Mouse (Mus musculus): ENCODE data around the gene Gm5617. TPM values are rescaled to one million over a fixed set of nuclear protein-coding genes. Genes with fewer than 3 reads are reported as not detected.
"Not testable (repeated sequence)": the region's sequence is repeated elsewhere in the genome, so short reads cannot be mapped to it uniquely, and the experiment has no call there.

The Gm5617 gene
- 10 to 100 TPM in 1 of 2 experiments, 1 to 10 TPM in 1; 9.8 to 11.5 TPM for total RNA-seq (2021)
- long read RNA-seq, transcript Gm5617-201 (1 exons, 531 nt) = major isoform, 20 of 20 reads
- long read RNA-seq, partial matches to known transcripts = 0 of 20 reads
- long read RNA-seq, other reads (novel, unspliced or antisense) = 0 of 20 reads

GRCm38 (mm10) chr9:48494817-48495547, at the start of gene Gm5617, which contains the start of gene Rbm7:
Gene Gm5617 (plus strand): TSS chr9:48495442.
Gene Rbm7 (minus strand): TSS chr9:48495299.
- DNase-seq (ENCODE audit: low spot score in 2 of 2) = peak; percentile 94 to 95

GRCm38 (mm10) chr9:48447783-48448209, 47.4 kb upstream of the Gm5617 start:
- DNase-seq (ENCODE audit: low spot score in 2 of 2) = peak in 1 of 2 experiments; percentile 28

- DNase-seq (ENCODE audit: low spot score in 2 of 2) = no peak
These were observed 45.2 kb upstream of the Gm5617 start for GRCm38 (mm10) chr9:48450066-48450465.

GRCm38 (mm10) chr9:48455961-48456360, 39.3 kb upstream of the Gm5617 start:
- peak in 1 of 2 experiments; percentile 2 for DNase-seq (ENCODE audit: low spot score in 2 of 2)

- peak in 1 of 2 experiments; percentile 5 for DNase-seq (ENCODE audit: low spot score in 2 of 2)
These were observed 36.4 kb upstream of the Gm5617 start for GRCm38 (mm10) chr9:48458879-48459278.

GRCm38 (mm10) chr9:48459391-48459790, 35.9 kb upstream of the Gm5617 start:
- no peak for DNase-seq (ENCODE audit: low spot score in 2 of 2)

GRCm38 (mm10) chr9:48460720-48461119, 34.5 kb upstream of the Gm5617 start:
- DNase-seq (ENCODE audit: low spot score in 2 of 2) = no peak

- no peak for DNase-seq (ENCODE audit: low spot score in 2 of 2)
These were observed 33.7 kb upstream of the Gm5617 start for GRCm38 (mm10) chr9:48461545-48461944.

- no peak for DNase-seq (ENCODE audit: low spot score in 2 of 2)
These were observed 29.6 kb upstream of the Gm5617 start for GRCm38 (mm10) chr9:48465671-48466070.

GRCm38 (mm10) chr9:48466804-48467203, 28.4 kb upstream of the Gm5617 start:
- peak; percentile 64 to 70 for DNase-seq (ENCODE audit: low spot score in 2 of 2)

GRCm38 (mm10) chr9:48467471-48467870, 27.8 kb upstream of the Gm5617 start:
- DNase-seq (ENCODE audit: low spot score in 2 of 2) = not testable (repeated sequence)

GRCm38 (mm10) chr9:48472441-48473025, 22.7 kb upstream of the Gm5617 start:
- DNase-seq (ENCODE audit: low spot score in 2 of 2) = no peak

GRCm38 (mm10) chr9:48473131-48473530, 22.1 kb upstream of the Gm5617 start:
- DNase-seq (ENCODE audit: low spot score in 2 of 2) = no peak

GRCm38 (mm10) chr9:48474367-48474766, 20.9 kb upstream of the Gm5617 start:
- no peak for DNase-seq (ENCODE audit: low spot score in 2 of 2)

GRCm38 (mm10) chr9:48476236-48477165, 18.7 kb upstream of the Gm5617 start:
- no peak for DNase-seq (ENCODE audit: low spot score in 2 of 2)

- DNase-seq (ENCODE audit: low spot score in 2 of 2) = no peak
These were observed 16.4 kb upstream of the Gm5617 start for GRCm38 (mm10) chr9:48478808-48479207.

- no peak for DNase-seq (ENCODE audit: low spot score in 2 of 2)
These were observed 15.3 kb upstream of the Gm5617 start for GRCm38 (mm10) chr9:48479838-48480410.

- DNase-seq (ENCODE audit: low spot score in 2 of 2) = peak; percentile 93 to 95
These were observed 14.6 kb upstream of the Gm5617 start, which contains the start of gene Rexo2 for GRCm38 (mm10) chr9:48480411-48481213. Gene Rexo2 (minus strand): TSS chr9:48480623.

GRCm38 (mm10) chr9:48481214-48482134, 13.8 kb upstream of the Gm5617 start:
- DNase-seq (ENCODE audit: low spot score in 2 of 2) = no peak

All from layer of hippocampus, postnatal 10 days (tissue).